Comparison of ENCODE assay signal across 8 mouse cellular contexts in genomic region chr15:12738301-12739093, GRCm38 (mm10). TPM values are rescaled to one million over a fixed set of nuclear protein-coding genes. Genes with fewer than 3 reads are reported as not detected.
A peak's percentile ranks its signal among the peaks of the same experiment; 100 is the strongest.
DNase-seq lines count a peak whose midpoint lies in the region; TF ChIP-seq lines count a peak whose summit lies in the region.

No protein-coding gene starts in this region.

- TF ChIP-seq POLR2A in olfactory bulb, adult 2 months (IDR thresholded peaks at IDR 0.05; ENCODE audit: insufficient read depth, low read depth, low read length), result no peak

- no peak overlapping the region for H3K27ac ChIP-seq in olfactory bulb, adult 2 months (ENCODE audit: insufficient read depth, low read depth, low read length)

- TF ChIP-seq CTCF in olfactory bulb, adult 2 months (IDR thresholded peaks at IDR 0.05; ENCODE audit: insufficient read depth, low read depth, low read length), result no peak

- 25% methylated on average over 10 of the region's 10 CpGs for WGBS in olfactory bulb, adult 2 months

- DNase-seq in cerebellum, adult 8-10 months, result peak; percentile 16
- DNase-seq in cerebellum, postnatal 4 days (ENCODE audit: low spot score in 2 of 2), result no peak
- DNase-seq in testis, postnatal 10 days (ENCODE audit: low spot score), result peak; percentile 51
- DNase-seq in testis, postnatal 14 days (ENCODE audit: low spot score), result no peak
- peak; percentile 65 to 71 for DNase-seq in left cerebral cortex, adult 18-20 months (ENCODE audit: low spot score in 2 of 2)
- DNase-seq in adrenal gland, postnatal 14 days, result no peak
- no peak for DNase-seq in gastrocnemius, postnatal 10 days

- H3K4me3 ChIP-seq in olfactory bulb, adult 2 months (ENCODE audit: insufficient read depth, low read depth, low read length), result peak overlapping the region; percentile 64

- H3K4me1 ChIP-seq in olfactory bulb, adult 2 months (ENCODE audit: control insufficient read depth, insufficient read depth, low read length), result peaks cover 19% of the 10 kb centered on the region

RNA-seq across cellular contexts. Expression of gene Pdzd2, which starts 1.2 kb away (rescaled TPM):
- total RNA-seq in left cerebral cortex, adult 18-20 months (2021), result 10 to 100 TPM; 59.8 to 64.7 TPM
- polyA plus RNA-seq in olfactory bulb, adult 2 months (2012; ENCODE audit: insufficient read depth, insufficient read length, low replicate concordance, missing spikeins), result not detected in 2 replicates
- 29.1 and 33.9 TPM in 2 replicates for total RNA-seq in adrenal gland, postnatal 14 days (2021)
- 10 to 100 TPM; 44.8 to 61.6 TPM for total RNA-seq in gastrocnemius, postnatal 10 days (2021)

Comparison
In these comparisons a context has a peak if more than half of its experiments do, and no peak if none do; other contexts are left out.
1. DNase-seq: peak in cerebellum, adult 8-10 months (single experiment), testis, postnatal 10 days (single experiment) and left cerebral cortex, adult 18-20 months (2 of 2); none in cerebellum, postnatal 4 days (0 of 2), testis, postnatal 14 days (single experiment), adrenal gland, postnatal 14 days (single experiment) and gastrocnemius, postnatal 10 days (single experiment).